Mouse (Mus musculus): ENCODE measurements around the gene Atp8a1. TPM values are rescaled to one million over a fixed set of nuclear protein-coding genes. Genes with fewer than 3 reads are reported as not detected.
A peak's percentile ranks its signal among the peaks of the same experiment; 100 is the strongest.

Gene Atp8a1
- polyA plus RNA-seq, 1 experiment from 2014 or later = 8.7 TPM

- Histone ChIP-seq H3K4me1 (replicated peaks; ENCODE audit: insufficient read depth, low read length) (0 out of 2 replicates have a peak, but pooled peaks cover 2% of the 10 kb centered on the region), H3K4me3 (replicated peaks; ENCODE audit: low read depth, low read length) (peak overlapping the region; percentile 77), H3K27me3 (ENCODE audit: insufficient read depth, low read length) (no peaks in the 10 kb centered on the region), H3K27ac (peak overlapping the region; percentile 68; the same call in 1 of the 2 replicates), H3K9me3 (replicated peaks; ENCODE audit: low read length) (no peaks in the 10 kb centered on the region), H3K36me3 (ENCODE audit: insufficient read depth, low read length) (no peaks in the 10 kb centered on the region), H3K4me2 (ENCODE audit: low read length) (peak overlapping the region; percentile 91), H3K9ac (ENCODE audit: low read depth, low read length) (peak overlapping the region; percentile 71)
- WGBS = under 1% methylated on average over 38 of the region's 39 CpGs
- DNase-seq (ENCODE audit: low spot score) (peak; percentile 49), ATAC-seq (replicated peaks; ENCODE audit: low FRiP score, low read depth) (peak; percentile 0; the same call in 1 of the 2 replicates)
- peak; percentile 34; the same call in 1 of the 2 replicates for TF ChIP-seq CTCF (IDR thresholded peaks at IDR 0.05; ENCODE audit: low read depth)
These were observed 641 bp downstream of the Atp8a1 start for GRCm38 (mm10) chr5:67846361-67847224.

GRCm38 (mm10) chr5:67845190-67845691 is 2.0 kb downstream of the Atp8a1 start:
- no peak overlapping the region for H3K27ac ChIP-seq
- H3K9ac ChIP-seq (ENCODE audit: low read depth, low read length) = no peak overlapping the region
- H3K4me3 ChIP-seq (replicated peaks; ENCODE audit: low read depth, low read length) = 0 out of 2 replicates have a peak overlapping the region, but pooled peaks have one; percentile 77
- H3K27me3 ChIP-seq (ENCODE audit: insufficient read depth, low read length) = no peaks in the 10 kb centered on the region
- TF ChIP-seq CTCF (IDR thresholded peaks at IDR 0.05; ENCODE audit: low read depth) = no peak
- WGBS = 4% methylated on average over 8 of the region's 8 CpGs
- peak overlapping the region; percentile 91 for H3K4me2 ChIP-seq (ENCODE audit: low read length)
- no peaks in the 10 kb centered on the region for H3K9me3 ChIP-seq (replicated peaks; ENCODE audit: low read length)
- DNase-seq (ENCODE audit: low spot score) (peak; percentile 48), ATAC-seq (replicated peaks; ENCODE audit: low FRiP score, low read depth) (no peak)
- H3K36me3 ChIP-seq (ENCODE audit: insufficient read depth, low read length) = no peaks in the 10 kb centered on the region
- 0 out of 2 replicates have a peak, but pooled peaks cover 2% of the 10 kb centered on the region for H3K4me1 ChIP-seq (replicated peaks; ENCODE audit: insufficient read depth, low read length)

GRCm38 (mm10) chr5:67844070-67844469 is 3.2 kb downstream of the Atp8a1 start:
- H3K9ac ChIP-seq (ENCODE audit: low read depth, low read length) = no peak overlapping the region
- no peaks in the 10 kb centered on the region for H3K36me3 ChIP-seq (ENCODE audit: insufficient read depth, low read length)
- no peak for TF ChIP-seq CTCF (IDR thresholded peaks at IDR 0.05; ENCODE audit: low read depth)
- no peak for ATAC-seq (replicated peaks; ENCODE audit: low FRiP score, low read depth)
- H3K4me3 ChIP-seq (replicated peaks; ENCODE audit: low read depth, low read length) = no peak overlapping the region
- no peak for DNase-seq (ENCODE audit: low spot score)
- no peaks in the 10 kb centered on the region for H3K27me3 ChIP-seq (ENCODE audit: insufficient read depth, low read length)
- H3K4me2 ChIP-seq (ENCODE audit: low read length) = no peak overlapping the region
- 56% methylated on average over 4 of the region's 4 CpGs for WGBS
- no peak overlapping the region for H3K27ac ChIP-seq
- 0 out of 2 replicates have a peak, but pooled peaks cover 2% of the 10 kb centered on the region for H3K4me1 ChIP-seq (replicated peaks; ENCODE audit: insufficient read depth, low read length)
- H3K9me3 ChIP-seq (replicated peaks; ENCODE audit: low read length) = no peaks in the 10 kb centered on the region

DNA sequence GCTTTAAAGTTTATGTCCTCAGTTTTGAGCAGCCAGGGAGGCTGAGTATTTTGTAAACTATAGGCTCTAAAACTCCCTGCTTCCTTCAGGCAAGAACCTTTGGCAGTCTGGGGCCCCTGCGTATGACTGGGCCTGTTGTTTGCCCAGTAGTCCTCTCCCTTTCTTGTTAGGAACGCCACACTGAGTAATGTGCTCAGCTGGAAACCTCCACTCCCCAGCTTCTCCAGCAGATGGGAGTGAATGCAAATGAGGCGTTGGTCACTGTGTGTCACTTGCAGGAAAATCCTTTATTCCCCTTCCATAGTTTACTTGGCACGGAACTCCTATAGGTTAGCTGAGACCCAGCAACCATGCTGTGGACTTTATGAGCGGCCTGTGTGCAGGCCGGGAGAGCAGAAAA is 4.9 kb downstream of the Atp8a1 start:
- peak; percentile 29 for DNase-seq (ENCODE audit: low spot score)
- WGBS = 44% methylated on average over 6 of the region's 6 CpGs
- Histone ChIP-seq H3K9ac (ENCODE audit: low read depth, low read length) (no peak overlapping the region), H3K27me3 (ENCODE audit: insufficient read depth, low read length) (no peaks in the 10 kb centered on the region), H3K9me3 (replicated peaks; ENCODE audit: low read length) (no peaks in the 10 kb centered on the region), H3K36me3 (ENCODE audit: insufficient read depth, low read length) (no peaks in the 10 kb centered on the region), H3K4me2 (ENCODE audit: low read length) (no peak overlapping the region), H3K4me3 (replicated peaks; ENCODE audit: low read depth, low read length) (no peak overlapping the region), H3K27ac (no peak overlapping the region), H3K4me1 (replicated peaks; ENCODE audit: insufficient read depth, low read length) (0 out of 2 replicates have a peak, but pooled peaks cover 2% of the 10 kb centered on the region)
- TF ChIP-seq CTCF (IDR thresholded peaks at IDR 0.05; ENCODE audit: low read depth) = peak; percentile 42; the same call in 1 of the 2 replicates
- no peak for ATAC-seq (replicated peaks; ENCODE audit: low FRiP score, low read depth)

DNA sequence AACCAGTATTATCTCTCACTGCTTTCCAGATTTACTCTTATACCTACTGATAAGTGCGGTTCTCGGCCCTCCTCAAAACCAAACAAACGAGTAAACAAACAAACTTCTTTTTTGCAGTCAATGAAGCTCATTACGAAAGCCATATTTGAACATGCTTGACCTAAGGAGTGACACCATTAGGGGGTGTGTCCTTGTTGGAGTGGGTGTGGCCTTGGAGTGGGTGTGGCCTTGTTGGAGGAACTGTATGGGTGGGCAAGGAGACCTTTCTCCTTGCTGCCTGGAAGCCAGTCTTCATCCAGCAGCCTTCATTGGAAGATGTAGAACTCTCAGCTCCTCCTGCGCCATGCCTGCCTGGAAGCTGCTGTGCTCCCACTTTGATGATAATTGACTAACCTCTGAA is 13.4 kb downstream of the Atp8a1 start:
- no peaks in the 10 kb centered on the region for H3K4me1 ChIP-seq (replicated peaks; ENCODE audit: insufficient read depth, low read length)
- H3K4me3 ChIP-seq (replicated peaks; ENCODE audit: low read depth, low read length) = no peak overlapping the region
- H3K27me3 ChIP-seq (ENCODE audit: insufficient read depth, low read length) = no peaks in the 10 kb centered on the region
- no peak overlapping the region for H3K27ac ChIP-seq
- 97% methylated on average over 5 of the region's 5 CpGs for WGBS
- H3K4me2 ChIP-seq (ENCODE audit: low read length) = no peak overlapping the region
- ATAC-seq (replicated peaks; ENCODE audit: low FRiP score, low read depth) = no peak
- H3K36me3 ChIP-seq (ENCODE audit: insufficient read depth, low read length) = no peaks in the 10 kb centered on the region
- no peak for TF ChIP-seq CTCF (IDR thresholded peaks at IDR 0.05; ENCODE audit: low read depth)
- H3K9me3 ChIP-seq (replicated peaks; ENCODE audit: low read length) = no peaks in the 10 kb centered on the region
- DNase-seq (ENCODE audit: low spot score) = no peak
- H3K9ac ChIP-seq (ENCODE audit: low read depth, low read length) = no peak overlapping the region

- DNase-seq (ENCODE audit: low spot score) (no peak), ATAC-seq (replicated peaks; ENCODE audit: low FRiP score, low read depth) (no peak)
- TF ChIP-seq CTCF (IDR thresholded peaks at IDR 0.05; ENCODE audit: low read depth) = no peak
- Histone ChIP-seq H3K27ac (no peak overlapping the region), H3K9ac (ENCODE audit: low read depth, low read length) (no peak overlapping the region), H3K9me3 (replicated peaks; ENCODE audit: low read length) (no peaks in the 10 kb centered on the region), H3K36me3 (ENCODE audit: insufficient read depth, low read length) (no peaks in the 10 kb centered on the region), H3K4me2 (ENCODE audit: low read length) (no peak overlapping the region), H3K4me3 (replicated peaks; ENCODE audit: low read depth, low read length) (no peak overlapping the region), H3K27me3 (ENCODE audit: insufficient read depth, low read length) (no peaks in the 10 kb centered on the region), H3K4me1 (replicated peaks; ENCODE audit: insufficient read depth, low read length) (no peaks in the 10 kb centered on the region)
- WGBS = 74% methylated on average over 10 of the region's 10 CpGs
These were observed 15.7 kb downstream of the Atp8a1 start for GRCm38 (mm10) chr5:67831293-67832147.
